Mouse (Mus musculus) testis, postnatal 14 days (tissue): ENCODE measurements around the gene Tcl1.
"Not testable (repeated sequence)": the region's sequence is repeated elsewhere in the genome, so short reads cannot be mapped to it uniquely, and the experiment has no call there.

Experiments
- DNase-seq: peaks from one replicate; pipeline ENCODE4 v3.0.0; 2021; ENCODE audit warnings: low spot score

Tcl1 gene

GRCm38 (mm10) chr12:105222601-105223319, at the start of gene Tcl1:
Tcl1 (minus strand) TSS chr12:105222793.
- peak; percentile 10 for DNase-seq

GRCm38 (mm10) chr12:105271016-105271965, 48.7 kb upstream of the Tcl1 start:
- no peak for DNase-seq

GRCm38 (mm10) chr12:105267076-105267475, 44.5 kb upstream of the Tcl1 start:
- DNase-seq = no peak

- DNase-seq = peak; percentile 10
Observed at GRCm38 (mm10) chr12:105266096-105266495, 43.5 kb upstream of the Tcl1 start.

- DNase-seq = no peak
Observed at GRCm38 (mm10) chr12:105259221-105259620, 36.6 kb upstream of the Tcl1 start.

- DNase-seq = peak; percentile 17
Observed at GRCm38 (mm10) chr12:105258787-105259186, 36.2 kb upstream of the Tcl1 start.

GRCm38 (mm10) chr12:105253796-105254195, 31.2 kb upstream of the Tcl1 start:
- DNase-seq = no peak

- DNase-seq = no peak
Observed at GRCm38 (mm10) chr12:105248763-105249233, 26.2 kb upstream of the Tcl1 start.

GRCm38 (mm10) chr12:105239060-105239459, 16.5 kb upstream of the Tcl1 start:
- DNase-seq = no peak

GRCm38 (mm10) chr12:105235091-105235490, 12.5 kb upstream of the Tcl1 start:
- DNase-seq = no peak

- no peak for DNase-seq
Observed at GRCm38 (mm10) chr12:105234362-105234761, 11.8 kb upstream of the Tcl1 start.

GRCm38 (mm10) chr12:105224621-105225320, 2.2 kb upstream of the Tcl1 start:
- no peak for DNase-seq

- no peak for DNase-seq
Observed at GRCm38 (mm10) chr12:105217101-105217760, 5.4 kb downstream of the Tcl1 start.

- no peak for DNase-seq
Observed at GRCm38 (mm10) chr12:105209231-105209630, 13.4 kb downstream of the Tcl1 start.

GRCm38 (mm10) chr12:105208441-105208840, 14.2 kb downstream of the Tcl1 start:
- no peak for DNase-seq

GRCm38 (mm10) chr12:105207071-105207470, 15.5 kb downstream of the Tcl1 start:
- no peak for DNase-seq

- not testable (repeated sequence) for DNase-seq
Observed at GRCm38 (mm10) chr12:105201657-105202056, 20.9 kb downstream of the Tcl1 start, which contains the start of gene Tcl1b4. Tcl1b4 (plus strand) TSS chr12:105201957.

GRCm38 (mm10) chr12:105199684-105200497, 22.7 kb downstream of the Tcl1 start:
- DNase-seq = not testable (repeated sequence)

- DNase-seq = not testable (repeated sequence)
Observed at GRCm38 (mm10) chr12:105190743-105191142, 31.9 kb downstream of the Tcl1 start, which contains the start of gene Tcl1b3. Tcl1b3 (plus strand) TSS chr12:105191043.

- not testable (repeated sequence) for DNase-seq
Observed at GRCm38 (mm10) chr12:105188980-105189379, 33.6 kb downstream of the Tcl1 start.
